Comparison of ENCODE assay signal across 8 mouse cellular contexts in genomic region chr8:95352871-95353866, GRCm38 (mm10). TPM values are rescaled to one million over a fixed set of nuclear protein-coding genes. Genes with fewer than 3 reads are reported as not detected.
DNase-seq lines count a peak whose midpoint lies in the region; ATAC-seq and TF ChIP-seq lines count a peak whose summit lies in the region.

No protein-coding gene starts in this region.

- H3K27me3 ChIP-seq in liver, embryonic 11.5 days (replicated peaks; ENCODE audit: control insufficient read depth, insufficient read depth, low read length), result peaks cover 66% of the 10 kb centered on the region
- H3K27me3 ChIP-seq in myocyte (ENCODE audit: control insufficient read depth, insufficient read depth, insufficient read length), result no peaks in the 10 kb centered on the region

- ATAC-seq in liver, embryonic 11.5 days (replicated peaks; ENCODE audit: low FRiP score), result peak; percentile 35; the same call in 1 of the 2 replicates

- no peak for TF ChIP-seq POLR2A in embryonic fibroblast, embryonic 13.5 days (IDR thresholded peaks at IDR 0.05; ENCODE audit: low read depth, low read length)
- peak; percentile 21 for TF ChIP-seq POLR2A in myocyte (IDR thresholded peaks at IDR 0.05; ENCODE audit: insufficient read length, low read depth)

- TF ChIP-seq CTCF in embryonic fibroblast, embryonic 13.5 days (IDR thresholded peaks at IDR 0.05; ENCODE audit: borderline replicate concordance, insufficient read depth, low read length), result no peak

- H3K4me3 ChIP-seq in embryonic fibroblast, embryonic 13.5 days (ENCODE audit: insufficient read depth, low read length), result peak overlapping the region; percentile 46
- H3K4me3 ChIP-seq in liver, embryonic 11.5 days (ENCODE audit: low read depth, low read length), result peak overlapping the region; percentile 60
- peak overlapping the region; percentile 49 for H3K4me3 ChIP-seq in myocyte

- H3ac ChIP-seq in myocyte (ENCODE audit: control insufficient read depth, insufficient read length), result peak overlapping the region; percentile 55

- H3K36me3 ChIP-seq in liver, embryonic 11.5 days (ENCODE audit: control insufficient read depth, insufficient read depth, low read length), result no peaks in the 10 kb centered on the region
- H3K36me3 ChIP-seq in myocyte (ENCODE audit: control insufficient read depth, insufficient read depth), result no peaks in the 10 kb centered on the region

- H3K9ac ChIP-seq in liver, embryonic 11.5 days (ENCODE audit: low read depth, low read length), result peak overlapping the region; percentile 51

- H3K4me2 ChIP-seq in liver, embryonic 11.5 days, result peak overlapping the region; percentile 86
- H3K4me2 ChIP-seq in myocyte (ENCODE audit: low read depth), result peak overlapping the region; percentile 71

- peaks cover 12% of the 10 kb centered on the region for H3K79me2 ChIP-seq in myocyte (ENCODE audit: control insufficient read depth, insufficient read depth)

- no peaks in the 10 kb centered on the region for H3K9me3 ChIP-seq in liver, embryonic 11.5 days (ENCODE audit: control insufficient read depth, low read length)

- H3K4me1 ChIP-seq in embryonic fibroblast, embryonic 13.5 days (ENCODE audit: control insufficient read depth, insufficient read depth, low read length), result no peaks in the 10 kb centered on the region
- peaks cover 4% of the 10 kb centered on the region for H3K4me1 ChIP-seq in liver, embryonic 11.5 days (replicated peaks; ENCODE audit: control insufficient read depth, insufficient read depth, low read length)

- no peak overlapping the region for H3K27ac ChIP-seq in embryonic fibroblast, embryonic 13.5 days (ENCODE audit: insufficient read depth, low read length)
- no peak overlapping the region for H3K27ac ChIP-seq in liver, embryonic 11.5 days (ENCODE audit: low read depth, low read length)

- 6% methylated on average over 62 of the region's 62 CpGs for WGBS in liver, embryonic 11.5 days

- peak; percentile 28 to 41 for DNase-seq in layer of hippocampus, postnatal 14 days (ENCODE audit: low spot score in 2 of 2)
- DNase-seq in layer of hippocampus, postnatal 25 days (ENCODE audit: extremely low spot score in 1 of 2, low spot score in 1 of 2), result no peak
- peak; percentile 60 for DNase-seq in adrenal gland, postnatal 25 days
- peak; percentile 69 for DNase-seq in heart, postnatal 4 days
- peak; percentile 66 for DNase-seq in liver, embryonic 11.5 days (ENCODE audit: low spot score)
- no peak for DNase-seq in thymus, postnatal 0 days (ENCODE audit: low spot score)

TF ChIP-seq in myocyte, 11 proteins besides CTCF, POLR2A, EP300 and RAD21:
- TF ChIP-seq MYOG (IDR thresholded peaks at IDR 0.05; ENCODE audit: control insufficient read depth in 1 of 3, insufficient read depth in 1 of 3, insufficient read length in 2 of 3, low read depth in 2 of 3) (peak in 2 of 3 experiments; percentile 55 to 77), TCF12 (IDR thresholded peaks at IDR 0.05; ENCODE audit: insufficient read depth, poor library complexity, severe bottlenecking) (no peak), MYOD1 (IDR thresholded peaks at IDR 0.05; ENCODE audit: control insufficient read depth in 1 of 3, insufficient read length in 2 of 3, low read depth in 2 of 3) (peak in 2 of 3 experiments; percentile 21 to 53)

RNA-seq across cellular contexts. Expression of gene Mmp15, which starts 1.1 kb away (rescaled TPM):
- total RNA-seq in layer of hippocampus, postnatal 14 days (2021), result 10 to 100 TPM; 29.8 to 33.8 TPM
- 10 to 100 TPM; 22.4 to 26.0 TPM for total RNA-seq in layer of hippocampus, postnatal 25 days (2021)
- 8.7 and 10.5 TPM in 2 replicates for total RNA-seq in adrenal gland, postnatal 25 days (2021)
- 0.85 and 1.4 TPM in 2 replicates for polyA plus RNA-seq in embryonic fibroblast, embryonic 13.5 days (2011; ENCODE audit: insufficient read length, low read depth, missing spikeins)
- 100 to 1,000 TPM; 146 to 149 TPM for total RNA-seq in heart, postnatal 4 days (2021)
- 4.4 and 5.4 TPM in 2 replicates for polyA plus RNA-seq in liver, embryonic 11.5 days (2014; fragmentation: Nextera tagmentation; extraction: Ambion mirVana)
- 45.1 TPM for polyA plus RNA-seq in myocyte (2012; fragmentation: generic; extraction: Trizol)
- polyA plus RNA-seq in thymus, postnatal 0 days (2015; fragmentation: Nextera tagmentation; extraction: Ambion mirVana), result 4.0 and 4.5 TPM in 2 replicates

RNA-seq across cellular contexts. Expression of gene Usb1, which starts 21.1 kb away (rescaled TPM):
- total RNA-seq in layer of hippocampus, postnatal 14 days (2021), result 10 to 100 TPM; 16.0 to 18.6 TPM
- total RNA-seq in layer of hippocampus, postnatal 25 days (2021), result 10 to 100 TPM; 13.7 to 15.0 TPM
- total RNA-seq in adrenal gland, postnatal 25 days (2021), result 22.4 and 23.0 TPM in 2 replicates
- 22.8 and 24.1 TPM in 2 replicates for polyA plus RNA-seq in embryonic fibroblast, embryonic 13.5 days (2011; ENCODE audit: insufficient read length, low read depth, missing spikeins)
- total RNA-seq in heart, postnatal 4 days (2021), result 10 to 100 TPM; 20.2 to 22.4 TPM
- 23.5 and 25.3 TPM in 2 replicates for polyA plus RNA-seq in liver, embryonic 11.5 days (2014; fragmentation: Nextera tagmentation; extraction: Ambion mirVana)
- 42.8 TPM for polyA plus RNA-seq in myocyte (2012; fragmentation: generic; extraction: Trizol)
- 34.1 and 35.8 TPM in 2 replicates for polyA plus RNA-seq in thymus, postnatal 0 days (2015; fragmentation: Nextera tagmentation; extraction: Ambion mirVana)

RNA-seq across cellular contexts. Expression of gene Zfp319, which starts 21.4 kb away (rescaled TPM):
- 10 to 100 TPM; 15.3 to 16.6 TPM for total RNA-seq in layer of hippocampus, postnatal 14 days (2021)
- 10 to 100 TPM; 15.9 to 17.4 TPM for total RNA-seq in layer of hippocampus, postnatal 25 days (2021)
- total RNA-seq in adrenal gland, postnatal 25 days (2021), result 11.3 and 13.6 TPM in 2 replicates
- 5.8 and 6.6 TPM in 2 replicates for polyA plus RNA-seq in embryonic fibroblast, embryonic 13.5 days (2011; ENCODE audit: insufficient read length, low read depth, missing spikeins)
- total RNA-seq in heart, postnatal 4 days (2021), result 10 to 100 TPM; 12.5 to 14.3 TPM
- polyA plus RNA-seq in liver, embryonic 11.5 days (2014; fragmentation: Nextera tagmentation; extraction: Ambion mirVana), result 3.3 and 3.4 TPM in 2 replicates
- 7.4 TPM for polyA plus RNA-seq in myocyte (2012; fragmentation: generic; extraction: Trizol)
- polyA plus RNA-seq in thymus, postnatal 0 days (2015; fragmentation: Nextera tagmentation; extraction: Ambion mirVana), result 6.6 and 6.7 TPM in 2 replicates

RNA-seq across cellular contexts. Expression of gene Tepp, which starts 42.8 kb away (rescaled TPM):
- total RNA-seq in layer of hippocampus, postnatal 14 days (2021), result under 1 TPM in 1 of 2 experiments, not detected in 1; 0.74 TPM
- not detected for total RNA-seq in layer of hippocampus, postnatal 25 days (2021)
- total RNA-seq in adrenal gland, postnatal 25 days (2021), result 0.76 TPM in 1 of 2 replicates, not detected in the other
- not detected in 2 replicates for polyA plus RNA-seq in embryonic fibroblast, embryonic 13.5 days (2011; ENCODE audit: insufficient read length, low read depth, missing spikeins)
- not detected for total RNA-seq in heart, postnatal 4 days (2021)
- polyA plus RNA-seq in liver, embryonic 11.5 days (2014; fragmentation: Nextera tagmentation; extraction: Ambion mirVana), result not detected in 2 replicates
- polyA plus RNA-seq in myocyte (2012; fragmentation: generic; extraction: Trizol), result not detected
- 2.7 and 2.8 TPM in 2 replicates for polyA plus RNA-seq in thymus, postnatal 0 days (2015; fragmentation: Nextera tagmentation; extraction: Ambion mirVana)

RNA-seq across cellular contexts. Expression of gene Cngb1, which starts 46.8 kb away (rescaled TPM):
- 1 to 10 TPM in 1 of 2 experiments, under 1 TPM in 1; 0.93 to 1.3 TPM for total RNA-seq in layer of hippocampus, postnatal 14 days (2021)
- 1 to 10 TPM in 1 of 2 experiments, under 1 TPM in 1; 0.86 to 1.1 TPM for total RNA-seq in layer of hippocampus, postnatal 25 days (2021)
- 0.52 and 1.6 TPM in 2 replicates for total RNA-seq in adrenal gland, postnatal 25 days (2021)
- polyA plus RNA-seq in embryonic fibroblast, embryonic 13.5 days (2011; ENCODE audit: insufficient read length, low read depth, missing spikeins), result 0.09 and 0.13 TPM in 2 replicates
- 1 to 10 TPM; 1.1 to 1.9 TPM for total RNA-seq in heart, postnatal 4 days (2021)
- 0.36 TPM in 1 of 2 replicates, not detected in the other for polyA plus RNA-seq in liver, embryonic 11.5 days (2014; fragmentation: Nextera tagmentation; extraction: Ambion mirVana)
- polyA plus RNA-seq in myocyte (2012; fragmentation: generic; extraction: Trizol), result 0.07 TPM
- polyA plus RNA-seq in thymus, postnatal 0 days (2015; fragmentation: Nextera tagmentation; extraction: Ambion mirVana), result 0.67 and 1.2 TPM in 2 replicates

Comparison
In these comparisons a context has a peak if more than half of its experiments do, and no peak if none do; other contexts are left out.
1. DNase-seq: peak in layer of hippocampus, postnatal 14 days (2 of 2), adrenal gland, postnatal 25 days (single experiment), heart, postnatal 4 days (single experiment) and liver, embryonic 11.5 days (single experiment); none in layer of hippocampus, postnatal 25 days (0 of 2) and thymus, postnatal 0 days (single experiment).
2. RNA of gene Mmp15, which starts 1.1 kb away (total RNA-seq): 146 to 149 TPM in heart, postnatal 4 days; 29.8 to 33.8 TPM in layer of hippocampus, postnatal 14 days, 22.4 to 26.0 TPM in layer of hippocampus, postnatal 25 days and 8.7 to 10.5 TPM in adrenal gland, postnatal 25 days; every median in the first group is over 4 times any median in the second.
3. Peak in every context shown above with its lines, with median percentiles within 50 percentile points of each other: H3K4me3 ChIP-seq.